Mouse (Mus musculus) brain, embryonic 14.5 days (tissue): ENCODE measurements at regions not wholly inside any gene's neighbourhood (a gene's known extent, or its start where the extent isn't known, plus 50 kb on each side); places are given as distances from the start of the nearest gene placed in this dataset.

Experiments
- CTCF ChIP-seq: fragments of 200-500 bp; IDR thresholded peaks from 2 replicates; pipeline ENCODE4 v1.5.1; 2012; ENCODE audit warnings: inconsistent platforms, mild to moderate bottlenecking, moderate library complexity, borderline replicate concordance; ENCODE audit not compliant: insufficient read depth, insufficient read length; ENCODE audit errors: extremely low read depth
- POLR2A ChIP-seq: fragments of 200-500 bp; IDR thresholded peaks from 2 replicates; pipeline ENCODE4 v1.6.1; 2012; ENCODE audit warnings: mild to moderate bottlenecking, inconsistent platforms, borderline replicate concordance; ENCODE audit not compliant: poor library complexity, insufficient read depth, insufficient read length, severe bottlenecking; ENCODE audit errors: extremely low read depth

GRCm38 (mm10) chr3:38002275-38002674, 278.0 kb upstream of the Gm5148 start:
- TF ChIP-seq POLR2A (no peak), CTCF (no peak)
